Mouse (Mus musculus) lung, adult 2 months (tissue): Measurements from ENCODE around the gene Rgs3.

Experiments
- CTCF ChIP-seq: fragments of 200-500 bp; IDR thresholded peaks from 2 replicates; pipeline ENCODE4 v1.5.1; 2011; ENCODE audit warnings: mild to moderate bottlenecking, low read length, control low read depth; ENCODE audit not compliant: insufficient read depth
- POLR2A ChIP-seq: fragments of 200-500 bp; IDR thresholded peaks from 2 replicates; pipeline ENCODE4 v1.6.1; 2011; ENCODE audit warnings: low read depth, mild to moderate bottlenecking, control low read depth, low read length, borderline replicate concordance; ENCODE audit errors: extremely low read depth

DNA sequence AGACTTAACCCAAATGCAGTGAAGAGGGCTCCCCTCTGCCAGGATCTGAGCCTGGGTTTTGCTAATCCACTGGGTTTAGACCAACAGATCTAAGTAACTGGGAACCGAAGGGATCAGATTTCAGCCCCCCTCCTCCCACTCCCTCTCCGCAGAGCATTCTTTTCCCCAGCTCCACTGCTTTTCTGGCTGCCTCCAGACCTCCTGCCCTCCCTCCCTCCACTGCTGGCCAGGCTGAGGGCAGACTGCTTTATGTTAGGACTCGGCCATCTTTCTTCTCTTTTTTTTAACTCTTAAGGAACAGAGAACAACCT is 100.9 kb downstream of the Rgs3 start:
- TF ChIP-seq CTCF (no peak), POLR2A (no peak)
